Mouse (Mus musculus): Measurements from ENCODE around the gene Gm9495. TPM values are rescaled to one million over a fixed set of nuclear protein-coding genes. Genes with fewer than 3 reads are reported as not detected.
A peak's percentile ranks its signal among the peaks of the same experiment; 100 is the strongest.

The Gm9495 gene
- polyA plus RNA-seq, 1 experiment from 2014 or later = not detected

DNA sequence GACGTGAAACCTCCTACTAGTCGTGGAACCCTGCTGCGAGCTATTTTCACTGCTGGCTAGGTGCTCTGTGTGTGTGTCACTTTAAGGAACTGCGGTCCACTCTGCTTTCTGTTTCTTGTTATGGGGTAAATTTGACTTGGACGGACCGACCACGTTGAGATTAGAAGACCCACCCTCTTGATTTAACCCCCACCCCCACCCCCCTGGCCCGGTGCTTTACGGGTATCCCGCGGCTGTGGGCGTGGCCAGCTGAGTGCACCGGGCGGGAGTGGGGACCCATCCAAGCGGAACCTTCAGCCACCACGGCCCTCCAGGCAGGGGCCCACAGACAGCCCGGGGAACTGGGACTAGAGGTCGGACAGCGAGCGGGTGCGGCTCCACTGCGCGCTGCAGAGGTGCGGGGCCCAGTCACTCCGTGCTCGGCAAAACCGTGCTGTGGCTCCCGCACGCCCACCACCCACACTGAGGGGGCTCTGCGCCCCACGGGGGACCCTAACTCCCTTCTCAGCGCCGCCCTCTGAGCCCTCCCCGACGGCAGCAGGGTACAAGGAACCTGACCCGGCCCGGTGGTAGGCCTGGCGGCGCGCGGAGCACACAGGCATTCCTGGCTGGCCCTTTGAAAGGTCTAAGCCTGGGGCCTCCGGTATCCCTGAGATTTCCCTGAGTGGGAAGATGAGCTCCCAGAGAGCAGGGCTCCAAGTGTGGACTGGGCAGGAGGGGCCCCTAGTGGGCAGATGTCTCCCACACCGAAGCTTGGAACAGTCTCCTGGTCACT lies 54.0 kb downstream of the Gm9495 start:
- no peaks in the 10 kb centered on the region for H3K36me3 ChIP-seq (ENCODE audit: control insufficient read depth, insufficient read depth, low read length)
- H3K9ac ChIP-seq (ENCODE audit: low read length) = peak overlapping the region; percentile 79
- DNase-seq (ENCODE audit: low spot score) (peak; percentile 74), ATAC-seq (ENCODE audit: low FRiP score, low TSS enrichment) (peak; percentile 79)
- H3K9me3 ChIP-seq (ENCODE audit: control insufficient read depth, low read length) = no peaks in the 10 kb centered on the region
- H3K27me3 ChIP-seq (ENCODE audit: control insufficient read depth, insufficient read depth, low read length) = no peaks in the 10 kb centered on the region
- H3K4me1 ChIP-seq (replicated peaks; ENCODE audit: control insufficient read depth, insufficient read depth) = no peaks in the 10 kb centered on the region
- H3K27ac ChIP-seq (replicated peaks) = peak overlapping the region; percentile 75
- H3K4me3 ChIP-seq (ENCODE audit: low read depth, low read length) = peak overlapping the region; percentile 61
- peak; percentile 53 for TF ChIP-seq CTCF (IDR thresholded peaks at IDR 0.05; ENCODE audit: low read depth)
- TF ChIP-seq EP300 (optimal IDR thresholded peaks at IDR 0.05) = no peak
- WGBS = 13% methylated on average over 37 of the region's 43 CpGs
- H3K4me2 ChIP-seq (replicated peaks; ENCODE audit: low read depth) = peak overlapping the region; percentile 82

DNA sequence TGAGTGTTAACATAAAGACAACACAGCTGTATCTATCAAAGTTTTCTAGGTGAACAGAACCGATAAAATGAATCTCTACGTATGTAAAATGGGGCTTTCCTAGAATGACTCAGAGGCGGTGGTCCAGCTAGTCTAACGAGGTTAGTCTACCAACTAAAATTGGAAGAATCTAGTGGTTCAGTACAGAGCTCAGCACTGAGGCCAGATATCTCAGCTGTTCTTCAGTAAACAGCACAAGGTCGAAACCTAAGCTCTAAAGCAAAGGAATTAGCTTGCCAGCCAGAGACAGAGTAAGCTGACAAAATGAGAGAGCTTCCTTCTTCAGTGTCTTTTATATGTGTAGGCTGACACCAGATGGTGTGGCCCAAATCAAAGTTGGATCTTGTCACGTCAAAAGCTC lies 57.2 kb downstream of the Gm9495 start:
- H3K4me3 ChIP-seq (ENCODE audit: low read depth, low read length) = no peak overlapping the region
- DNase-seq (ENCODE audit: low spot score) = no peak
- peak overlapping the region; percentile 58 for H3K4me2 ChIP-seq (replicated peaks; ENCODE audit: low read depth)
- H3K27ac ChIP-seq (replicated peaks) = no peak overlapping the region
- 65% methylated on average over 6 of the region's 6 CpGs for WGBS
- no peaks in the 10 kb centered on the region for H3K9me3 ChIP-seq (ENCODE audit: control insufficient read depth, low read length)
- ATAC-seq (ENCODE audit: low FRiP score, low TSS enrichment) = no peak
- no peak overlapping the region for H3K9ac ChIP-seq (ENCODE audit: low read length)
- no peak for TF ChIP-seq EP300 (optimal IDR thresholded peaks at IDR 0.05)
- no peak for TF ChIP-seq CTCF (IDR thresholded peaks at IDR 0.05; ENCODE audit: low read depth)
- H3K27me3 ChIP-seq (ENCODE audit: control insufficient read depth, insufficient read depth, low read length) = no peaks in the 10 kb centered on the region
- H3K4me1 ChIP-seq (replicated peaks; ENCODE audit: control insufficient read depth, insufficient read depth) = no peaks in the 10 kb centered on the region
- no peaks in the 10 kb centered on the region for H3K36me3 ChIP-seq (ENCODE audit: control insufficient read depth, insufficient read depth, low read length)

DNA sequence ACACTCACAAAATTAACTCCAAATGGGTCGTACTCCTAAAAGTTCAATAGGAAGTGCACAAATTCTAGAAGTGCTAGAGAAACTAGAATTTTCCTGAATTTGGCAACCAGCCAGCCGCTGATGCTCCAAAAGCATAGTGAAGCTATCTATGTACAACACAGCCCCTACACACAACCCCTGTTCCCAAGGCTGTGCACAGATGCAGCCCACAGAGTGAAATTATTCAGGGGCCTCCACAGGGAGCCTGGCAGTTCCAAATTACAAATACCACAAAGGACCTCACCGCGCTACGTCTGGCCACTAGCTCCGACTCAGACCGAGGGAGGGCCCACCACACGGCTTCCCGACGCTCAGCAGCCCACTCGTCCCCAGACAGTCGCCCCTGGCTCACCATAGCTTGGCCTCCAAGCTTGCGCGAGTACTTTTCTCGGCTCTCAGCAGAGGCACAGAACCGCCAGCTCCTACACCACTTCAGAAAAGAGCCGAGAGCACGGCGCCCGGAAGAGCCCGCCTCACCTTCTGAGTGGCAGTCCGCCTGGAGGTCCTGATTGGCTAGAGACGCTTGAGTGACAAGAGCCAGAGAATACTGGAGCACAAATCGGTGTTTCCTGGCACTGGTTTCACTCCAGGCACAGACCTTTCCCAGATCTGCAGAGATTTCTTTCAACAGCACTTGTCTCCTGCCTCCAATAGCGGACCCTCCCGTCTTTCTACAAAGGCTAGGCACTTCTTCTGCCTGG lies 58.1 kb downstream of the Gm9495 start:
- Histone ChIP-seq H3K27ac (replicated peaks) (peak overlapping the region; percentile 96), H3K9ac (ENCODE audit: low read length) (peak overlapping the region; percentile 91), H3K36me3 (ENCODE audit: control insufficient read depth, insufficient read depth, low read length) (no peaks in the 10 kb centered on the region), H3K9me3 (ENCODE audit: control insufficient read depth, low read length) (no peaks in the 10 kb centered on the region), H3K27me3 (ENCODE audit: control insufficient read depth, insufficient read depth, low read length) (no peaks in the 10 kb centered on the region), H3K4me1 (replicated peaks; ENCODE audit: control insufficient read depth, insufficient read depth) (no peaks in the 10 kb centered on the region), H3K4me2 (replicated peaks; ENCODE audit: low read depth) (peak overlapping the region; percentile 58), H3K4me3 (ENCODE audit: low read depth, low read length) (peak overlapping the region; percentile 82)
- WGBS = under 1% methylated on average over 26 of the region's 26 CpGs
- DNase-seq (ENCODE audit: low spot score) = peak; percentile 89
- ATAC-seq (ENCODE audit: low FRiP score, low TSS enrichment) = peak; percentile 97
- no peak for TF ChIP-seq CTCF (IDR thresholded peaks at IDR 0.05; ENCODE audit: low read depth)
- no peak for TF ChIP-seq EP300 (optimal IDR thresholded peaks at IDR 0.05)

DNA sequence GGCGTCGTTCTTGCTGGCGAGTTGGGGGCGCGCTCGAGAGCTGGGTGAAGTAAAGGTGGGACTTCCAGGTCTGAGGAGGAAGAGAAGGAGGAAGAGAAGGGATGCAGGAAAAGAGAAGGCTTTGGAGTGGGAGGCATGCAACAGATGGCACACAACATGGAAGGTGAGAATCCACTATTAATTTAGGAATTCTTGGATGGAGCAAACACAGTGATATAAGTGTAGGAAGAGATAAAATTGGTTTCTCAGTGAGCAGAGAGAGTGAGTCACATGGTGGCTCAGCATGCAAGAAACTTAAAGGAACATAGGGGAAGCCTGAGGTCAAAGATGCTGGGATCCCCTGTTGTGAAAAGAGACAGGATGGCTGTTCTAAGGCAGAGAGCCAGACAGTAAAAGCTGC lies 69.0 kb downstream of the Gm9495 start:
- 97% methylated on average over 6 of the region's 6 CpGs for WGBS
- TF ChIP-seq CTCF (IDR thresholded peaks at IDR 0.05; ENCODE audit: low read depth) (no peak), EP300 (optimal IDR thresholded peaks at IDR 0.05) (no peak)
- no peaks in the 10 kb centered on the region for H3K27me3 ChIP-seq (ENCODE audit: control insufficient read depth, insufficient read depth, low read length)
- no peak overlapping the region for H3K9ac ChIP-seq (ENCODE audit: low read length)
- H3K9me3 ChIP-seq (ENCODE audit: control insufficient read depth, low read length) = peaks cover 11% of the 10 kb centered on the region; the same call in 1 of the 2 replicates
- DNase-seq (ENCODE audit: low spot score) = no peak
- no peak overlapping the region for H3K4me3 ChIP-seq (ENCODE audit: low read depth, low read length)
- no peak overlapping the region for H3K27ac ChIP-seq (replicated peaks)
- peaks cover 5% of the 10 kb centered on the region for H3K36me3 ChIP-seq (ENCODE audit: control insufficient read depth, insufficient read depth, low read length)
- ATAC-seq (ENCODE audit: low FRiP score, low TSS enrichment) = no peak
- H3K4me2 ChIP-seq (replicated peaks; ENCODE audit: low read depth) = no peak overlapping the region
- no peaks in the 10 kb centered on the region for H3K4me1 ChIP-seq (replicated peaks; ENCODE audit: control insufficient read depth, insufficient read depth)

Other genes with a start within 250 kb of the Gm9495 start
- gene Zfp930, start 244.5 kb downstream of the Gm9495 start, polyA plus RNA-seq (2015; fragmentation: Nextera tagmentation; extraction: Ambion mirVana) = 7.4 and 7.9 TPM in 2 replicates
- 2.1 and 2.7 TPM in 2 replicates for gene D130040H23Rik, start 182.5 kb downstream of the Gm9495 start, polyA plus RNA-seq (2015; fragmentation: Nextera tagmentation; extraction: Ambion mirVana)
- not detected in 2 replicates for gene Gm7697, start 69.4 kb upstream of the Gm9495 start, polyA plus RNA-seq (2015; fragmentation: Nextera tagmentation; extraction: Ambion mirVana)
- 9.0 and 11.0 TPM in 2 replicates for gene Zfp868, start 172.0 kb upstream of the Gm9495 start, polyA plus RNA-seq (2015; fragmentation: Nextera tagmentation; extraction: Ambion mirVana)
- gene Zfp964, start 200.9 kb upstream of the Gm9495 start, polyA plus RNA-seq (2015; fragmentation: Nextera tagmentation; extraction: Ambion mirVana) = 0.57 and 0.61 TPM in 2 replicates

All from stomach, postnatal 0 days (tissue).